Mouse (Mus musculus) embryonic fibroblast, embryonic 13.5 days (primary cell): ENCODE measurements at regions not wholly inside any gene's neighbourhood (a gene's known extent, or its start where the extent isn't known, plus 50 kb on each side); places are given as distances from the start of the nearest gene placed in this dataset.

Experiments
- CTCF ChIP-seq: IDR thresholded peaks from 2 replicates; pipeline ENCODE4 v1.5.1; 2011; ENCODE audit warnings: mild to moderate bottlenecking, control low read depth, low read length, moderate library complexity, borderline replicate concordance; ENCODE audit not compliant: insufficient read depth
- POLR2A ChIP-seq: IDR thresholded peaks from 2 replicates; pipeline ENCODE4 v1.6.1; 2011; ENCODE audit warnings: low read depth, mild to moderate bottlenecking, control low read depth, low read length, moderate library complexity

- TF ChIP-seq CTCF (no peak), POLR2A (no peak)
Observed at GRCm38 (mm10) chr4:33662965-33663364, 261.4 kb upstream of the Cnr1 start.
